Mouse (Mus musculus): Measurements from ENCODE around the gene Mcm9.
"Not testable (repeated sequence)": the region's sequence is repeated elsewhere in the genome, so short reads cannot be mapped to it uniquely, and the experiment has no call there.

Mcm9 gene

DNA sequence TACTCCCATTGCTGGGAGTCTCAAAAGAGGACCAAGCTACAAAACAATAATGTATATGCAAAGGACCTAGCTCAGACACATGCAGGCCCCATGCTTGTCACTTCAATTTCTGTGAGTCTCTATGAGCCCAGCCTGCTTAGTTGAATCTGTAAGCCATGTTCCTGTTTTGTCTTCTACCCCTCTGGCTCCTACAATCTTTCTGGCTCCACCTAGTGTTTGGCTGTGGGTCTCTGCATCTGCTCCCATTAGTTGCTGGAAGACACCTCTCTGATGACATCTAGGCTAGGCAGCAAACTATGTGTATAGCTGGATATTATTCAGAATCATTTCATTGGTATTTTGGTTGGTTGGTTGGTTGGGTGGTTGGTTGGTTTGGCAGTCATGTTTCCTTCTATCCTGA, 130.7 kb downstream of the Mcm9 start:
- no peak for DNase-seq (ENCODE audit: low spot score)

DNA sequence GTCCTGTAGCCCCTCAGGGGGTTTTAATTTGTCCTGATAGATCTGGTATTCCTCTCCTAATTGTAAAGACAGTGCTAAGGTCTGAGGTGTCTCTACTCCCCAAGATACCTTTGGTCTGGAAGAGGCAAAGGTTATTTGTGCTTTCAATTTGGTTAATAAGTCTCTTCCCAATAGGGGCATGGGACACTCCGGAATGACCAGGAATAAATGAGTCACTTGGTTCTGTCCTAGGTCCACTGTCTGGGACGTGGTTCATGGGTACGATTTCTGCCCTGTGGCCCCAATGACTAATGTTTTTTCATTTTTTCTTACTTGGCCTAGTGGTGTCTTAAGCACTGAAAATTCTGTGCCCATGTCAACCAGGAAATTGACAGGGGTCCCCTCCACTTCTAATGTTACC, 134.9 kb downstream of the Mcm9 start:
- DNase-seq (ENCODE audit: low spot score), result not testable (repeated sequence)

DNA sequence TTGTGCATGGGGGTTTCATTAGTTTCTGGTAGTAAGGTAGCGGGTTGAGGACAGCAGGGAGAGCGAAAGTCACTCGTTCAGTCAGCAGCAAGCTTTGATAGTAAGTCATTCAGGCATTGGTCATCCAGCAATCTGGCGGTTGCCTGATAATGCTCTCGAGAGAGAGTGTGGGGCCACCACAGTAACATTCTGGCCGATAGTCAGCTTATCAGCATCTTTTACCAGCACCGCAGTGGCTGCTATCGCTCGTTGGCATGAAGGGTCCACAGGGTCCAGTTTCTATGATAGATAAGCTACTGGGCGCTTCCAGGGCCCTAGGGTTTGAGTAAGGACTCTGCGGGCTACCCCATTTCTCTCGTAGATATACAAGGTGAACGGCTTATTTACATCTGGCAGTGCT, 136.3 kb downstream of the Mcm9 start:
- no peak for DNase-seq (ENCODE audit: low spot score)
